In the genomic region with DNA sequence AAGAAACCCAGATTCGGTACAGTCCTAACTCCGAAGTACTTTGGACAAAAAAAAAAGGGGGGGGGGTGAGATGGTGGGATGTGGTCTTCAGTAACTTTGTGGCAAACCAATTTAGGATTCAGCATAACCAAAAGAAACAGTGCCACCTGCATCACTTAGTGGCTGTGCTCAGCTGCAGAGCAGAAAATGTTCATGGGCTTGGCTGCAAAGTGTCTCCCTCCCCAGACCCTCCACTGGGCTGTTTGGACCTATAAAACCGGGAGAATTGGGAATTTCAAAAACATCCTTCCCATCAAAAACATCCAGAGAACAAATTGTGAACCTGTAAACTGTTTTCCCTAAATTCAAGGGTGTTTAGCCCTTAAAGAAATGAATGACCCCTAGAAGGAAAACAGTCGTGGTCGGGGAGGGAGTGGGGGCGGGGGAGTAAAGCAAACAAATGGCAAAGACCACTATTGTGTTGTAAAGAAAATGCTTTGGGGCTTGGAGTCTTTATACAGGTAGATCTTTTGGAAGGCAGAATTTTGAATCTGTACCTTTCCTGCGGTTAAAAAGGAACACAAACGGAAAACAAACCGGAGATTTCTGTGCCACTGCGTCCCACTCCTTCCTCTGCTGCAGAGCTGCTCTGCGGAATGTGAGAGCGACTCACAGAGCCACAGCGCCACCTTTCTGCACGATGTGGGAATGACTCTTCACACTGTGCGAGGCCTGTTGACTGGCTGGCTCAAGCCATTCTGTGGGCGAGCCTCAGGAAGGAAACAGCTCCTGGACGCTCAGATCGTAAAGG, we compare ENCODE assay signal across 8 mouse cellular contexts.
DNase-seq lines count a peak whose midpoint lies in the region; ATAC-seq and TF ChIP-seq lines count a peak whose summit lies in the region.

No protein-coding gene starts in this region.

- 7% methylated on average over 18 of the region's 18 CpGs for WGBS in hindbrain, embryonic 10.5 days
- 3% methylated on average over 18 of the region's 18 CpGs for WGBS in lung, postnatal 0 days

- peak; percentile 97 for ATAC-seq in frontal cortex, adult (ENCODE audit: low TSS enrichment)
- ATAC-seq in lung, postnatal 0 days = peak; percentile 96

- no peak for TF ChIP-seq EP300 in lung, postnatal 0 days (IDR thresholded peaks at IDR 0.05)

- peak; percentile 47 for DNase-seq in MEL-GATA-1-ER (ENCODE audit: extremely low read depth, low read depth)
- DNase-seq in cerebellum, adult 9-10 months = peak; percentile 91
- peak; percentile 90 for DNase-seq in hindbrain, embryonic 10.5 days (ENCODE audit: low spot score)
- DNase-seq in layer of hippocampus, adult 9-11 months = peak; percentile 88
- peak; percentile 95 for DNase-seq in lung, postnatal 0 days (ENCODE audit: low spot score)
- peak; percentile 86 for DNase-seq in ovary, postnatal 14 days (ENCODE audit: low spot score)
- DNase-seq in thymus, postnatal 14 days = peak; percentile 72

- peak overlapping the region; percentile 84 for H3K27ac ChIP-seq in hindbrain, embryonic 10.5 days
- H3K27ac ChIP-seq in lung, postnatal 0 days (ENCODE audit: low read length) = no peak overlapping the region

- peaks cover 12% of the 10 kb centered on the region for H3K36me3 ChIP-seq in hindbrain, embryonic 10.5 days
- H3K36me3 ChIP-seq in lung, postnatal 0 days (ENCODE audit: insufficient read depth, low read length) = no peaks in the 10 kb centered on the region

- H3K9me3 ChIP-seq in hindbrain, embryonic 10.5 days = no peaks in the 10 kb centered on the region
- no peaks in the 10 kb centered on the region for H3K9me3 ChIP-seq in lung, postnatal 0 days (ENCODE audit: low read length)

- H3K4me2 ChIP-seq in lung, postnatal 0 days (replicated peaks; ENCODE audit: low read depth, low read length) = peak overlapping the region; percentile 49

- peaks cover 35% of the 10 kb centered on the region for H3K4me1 ChIP-seq in hindbrain, embryonic 10.5 days (replicated peaks)
- peaks cover 4% of the 10 kb centered on the region; the same call in 1 of the 2 replicates for H3K4me1 ChIP-seq in lung, postnatal 0 days (ENCODE audit: insufficient read depth, low read depth, low read length)

- H3K27me3 ChIP-seq in hindbrain, embryonic 10.5 days (ENCODE audit: insufficient read depth, poor library complexity, severe bottlenecking) = no peaks in the 10 kb centered on the region
- H3K27me3 ChIP-seq in lung, postnatal 0 days (replicated peaks; ENCODE audit: insufficient read depth, low read length) = no peaks in the 10 kb centered on the region

- peak overlapping the region; percentile 45 for H3K4me3 ChIP-seq in hindbrain, embryonic 10.5 days
- H3K4me3 ChIP-seq in lung, postnatal 0 days (ENCODE audit: low read depth, low read length) = peak overlapping the region; percentile 32

- H3K9ac ChIP-seq in lung, postnatal 0 days (replicated peaks; ENCODE audit: low read depth) = no peak overlapping the region

- peak; percentile 100 for TF ChIP-seq CTCF in lung, postnatal 0 days (IDR thresholded peaks at IDR 0.05)
